Mouse (Mus musculus) ZHBTc4 (cell line): ENCODE measurements at regions not wholly inside any gene's neighbourhood (a gene's known extent, or its start where the extent isn't known, plus 50 kb on each side); places are given as distances from the start of the nearest gene placed in this dataset.
"Not testable (repeated sequence)": the region's sequence is repeated elsewhere in the genome, so short reads cannot be mapped to it uniquely, and the experiment has no call there.

ENCODE experiments used
- DNase-seq: peaks from one replicate; pipeline ENCODE4 v3.0.0-alpha.2; 2011; ENCODE audit warnings: low read depth, low spot score

DNA sequence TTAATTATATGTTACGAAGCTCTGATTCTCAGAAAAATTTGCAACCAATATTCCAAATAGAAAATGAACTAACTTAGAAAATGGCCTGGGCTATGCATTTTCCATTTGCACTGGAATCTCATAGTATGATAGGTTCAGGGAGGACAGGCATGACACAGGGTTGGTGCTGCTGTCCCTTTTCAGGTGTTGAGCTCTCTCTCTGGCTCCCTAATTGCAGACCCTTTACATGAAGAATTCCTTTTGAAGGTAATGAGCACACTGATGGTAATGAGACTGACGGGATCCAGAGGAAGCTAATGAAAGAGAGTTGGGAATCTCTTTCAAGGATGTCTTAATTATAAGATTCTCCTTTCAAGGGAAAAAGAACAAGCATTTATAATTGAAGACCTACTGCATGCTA lies 87.6 kb downstream of the Serpinb8 start:
- DNase-seq, result no peak

DNA sequence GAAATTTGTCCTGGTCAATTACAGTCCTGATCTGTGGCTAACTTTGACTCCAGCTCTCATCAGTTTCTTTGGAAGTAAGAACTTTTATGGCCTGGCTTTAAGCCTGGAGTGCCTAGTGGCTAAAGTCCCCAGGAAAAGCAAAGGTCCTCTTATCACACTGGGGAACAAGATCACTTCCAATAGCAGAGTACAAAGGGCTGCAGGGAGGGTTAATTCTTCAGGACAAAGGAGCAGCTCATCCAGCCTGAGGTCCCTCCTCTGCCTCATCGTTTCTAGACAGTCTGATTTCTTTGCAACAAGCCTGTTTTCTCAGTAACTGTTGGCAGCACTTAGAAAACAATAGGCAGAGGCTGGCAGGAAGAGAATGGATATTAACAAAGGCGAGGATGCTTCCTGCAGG lies 107.1 kb downstream of the Serpinb8 start:
- peak; percentile 25 for DNase-seq

DNA sequence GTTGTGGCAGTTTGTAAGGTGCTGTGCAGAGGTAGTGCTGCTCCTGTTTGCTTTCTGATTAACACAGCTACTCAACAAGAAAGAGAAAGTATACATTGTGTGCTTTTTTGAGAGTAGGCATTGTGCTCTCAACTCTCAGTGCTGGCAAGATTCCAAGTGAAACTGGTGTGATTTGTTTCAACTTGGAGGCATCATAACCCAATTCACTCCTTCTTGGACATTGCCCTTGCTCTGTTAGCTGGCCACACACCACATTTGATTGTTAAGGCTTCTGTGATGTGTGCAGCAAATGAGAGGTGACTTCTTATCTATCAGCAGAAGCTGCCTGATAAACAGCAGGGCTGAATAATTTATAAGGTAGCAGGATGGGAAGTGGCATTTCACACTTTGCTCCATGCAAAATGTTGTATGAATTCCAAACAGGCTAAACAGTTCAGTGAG lies 116.3 kb downstream of the Serpinb8 start:
- no peak for DNase-seq

DNA sequence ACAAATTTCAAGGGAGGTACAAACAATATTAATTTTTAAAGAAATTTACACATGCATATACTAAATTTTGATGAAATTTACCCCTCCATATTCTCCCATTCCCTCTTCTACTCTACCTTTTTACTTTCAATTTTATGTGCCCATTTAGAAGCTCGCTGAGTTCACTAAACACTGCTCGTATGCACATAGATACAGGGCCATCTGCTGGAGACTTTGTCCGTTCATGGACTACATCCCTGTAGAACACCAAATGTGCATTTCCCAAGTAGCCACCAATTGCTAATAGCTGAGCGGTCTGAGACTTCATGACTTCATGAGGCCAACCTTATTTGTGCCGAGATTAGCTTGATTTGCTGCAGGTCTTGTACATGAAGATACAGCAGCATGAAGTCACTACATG lies 118.8 kb downstream of the Serpinb8 start:
- DNase-seq, result no peak

DNA sequence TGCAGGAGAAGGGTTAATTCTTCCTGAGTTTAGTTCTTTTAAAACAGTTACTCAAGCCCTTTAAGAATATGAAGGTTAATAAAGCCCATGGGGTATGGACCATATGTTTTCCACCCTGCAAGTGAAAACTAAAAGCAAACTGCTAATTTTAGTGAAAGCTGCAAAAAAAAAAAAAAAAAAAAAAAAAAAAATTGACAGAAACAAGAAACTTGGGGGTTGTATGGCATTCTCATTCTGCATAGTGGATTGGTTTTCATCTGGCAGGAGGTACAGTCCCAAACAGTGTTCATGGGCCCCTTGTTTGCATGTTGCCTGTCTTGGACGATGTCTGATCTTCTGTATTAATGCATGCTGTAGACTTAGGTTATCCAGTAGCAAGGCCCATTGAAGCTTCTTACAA lies 125.1 kb downstream of the Serpinb8 start:
- DNase-seq, result no peak

DNA sequence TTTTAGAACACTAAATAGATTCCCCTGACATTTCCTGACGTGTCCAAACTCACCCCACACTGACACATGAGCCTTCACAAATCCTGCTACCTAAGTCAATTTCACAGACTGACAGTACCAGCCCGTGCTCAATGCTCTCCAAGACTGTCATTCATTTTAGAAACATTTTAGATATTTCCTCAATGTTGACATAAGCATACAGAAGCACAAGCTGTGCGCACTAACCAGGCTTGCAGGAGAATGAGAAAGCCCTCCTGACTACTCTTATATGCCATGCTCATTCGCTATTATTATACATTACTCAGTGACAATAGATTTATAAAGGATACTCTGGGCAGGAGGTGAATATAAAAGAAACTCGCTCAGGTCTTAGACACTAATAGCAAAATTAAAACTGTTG lies 129.5 kb downstream of the Serpinb8 start:
- no peak for DNase-seq

- DNase-seq, result no peak
These were observed 138.5 kb downstream of the Serpinb8 start for GRCm38 (mm10) chr1:107728113-107728839.

- DNase-seq, result no peak
These were observed 175.5 kb downstream of the Serpinb8 start for GRCm38 (mm10) chr1:107765307-107765706.

DNA sequence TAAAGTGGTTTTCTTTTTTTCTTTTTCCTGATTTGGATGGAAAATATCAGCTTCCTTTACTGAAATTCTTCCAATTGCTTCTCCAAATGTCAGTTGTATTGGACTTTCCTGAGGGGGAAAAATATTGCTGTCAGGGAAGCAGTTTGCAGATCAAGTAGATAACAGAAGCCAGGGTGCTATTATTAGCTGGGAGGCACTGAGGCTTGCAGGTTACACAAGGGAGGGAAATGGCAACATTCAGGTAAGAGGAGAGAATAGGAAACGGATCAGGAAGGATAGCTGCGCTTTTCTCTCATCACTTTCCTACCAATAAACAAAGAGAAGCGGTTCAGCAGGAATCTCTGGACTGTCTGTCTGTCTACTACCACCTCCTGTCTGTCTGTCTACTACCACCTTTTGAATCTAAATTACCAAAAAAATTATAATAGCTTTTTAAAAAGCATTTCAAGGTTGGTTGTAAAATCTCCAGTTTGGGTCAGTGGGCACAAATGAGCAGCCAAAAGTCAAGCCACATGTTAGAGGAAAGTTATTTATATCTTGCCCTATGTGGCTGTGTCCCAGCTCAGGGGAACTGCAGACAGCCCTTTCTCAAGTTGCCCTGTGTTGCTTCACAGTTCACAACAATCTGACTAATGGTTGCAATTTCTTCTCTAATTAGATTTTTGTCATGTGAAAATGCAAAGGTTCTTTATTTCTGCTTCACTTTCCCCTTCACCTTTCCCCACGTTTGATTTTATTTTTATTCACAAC lies 177.6 kb downstream of the Serpinb8 start:
- DNase-seq, result no peak

- no peak for DNase-seq
These were observed 183.2 kb downstream of the Serpinb8 start for GRCm38 (mm10) chr1:107772967-107773366.

DNA sequence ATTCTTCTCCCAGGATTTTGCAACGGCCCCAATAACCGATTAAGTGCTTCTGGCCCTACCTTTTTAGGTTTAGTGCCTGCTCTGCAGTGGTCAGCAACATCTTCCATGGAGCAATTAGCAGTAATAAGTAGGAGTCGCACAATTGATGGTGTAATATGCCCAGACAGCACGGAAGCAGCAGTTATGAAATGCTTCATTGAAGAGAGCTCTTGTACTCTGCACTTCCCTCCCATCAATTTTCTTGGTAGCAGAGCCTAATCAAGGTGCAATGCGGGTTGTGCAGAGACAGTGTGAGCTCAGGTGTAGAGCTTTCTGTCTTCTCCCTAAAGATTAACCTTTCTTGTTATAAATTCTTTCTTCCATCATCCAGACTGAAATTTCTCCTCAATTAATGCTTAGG lies 193.3 kb downstream of the Serpinb8 start:
- DNase-seq, result no peak

GRCm38 (mm10) chr1:107805823-107806222 lies 216.0 kb downstream of the Serpinb8 start:
- DNase-seq, result no peak

DNA sequence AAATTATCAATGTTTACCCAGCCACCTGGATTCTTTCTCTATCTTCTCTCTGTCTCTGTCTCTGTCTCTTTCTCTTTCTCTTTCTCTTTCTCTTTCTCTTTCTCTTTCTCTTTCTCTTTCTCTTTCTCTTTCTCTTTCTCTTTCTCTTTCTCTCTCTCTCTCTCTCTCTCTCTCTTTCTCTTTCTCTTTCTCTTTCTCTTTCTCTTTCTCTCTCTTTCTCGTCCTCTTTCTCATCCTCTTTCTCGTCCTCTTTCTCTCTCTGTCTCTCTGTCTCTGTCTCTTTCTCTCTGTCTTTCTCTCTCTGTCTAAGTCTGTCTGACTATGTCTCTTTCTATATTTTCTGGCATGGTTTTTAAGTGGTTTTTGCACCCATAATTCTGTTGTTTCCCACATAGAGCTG lies 217.6 kb downstream of the Serpinb8 start:
- not testable (repeated sequence) for DNase-seq

DNA sequence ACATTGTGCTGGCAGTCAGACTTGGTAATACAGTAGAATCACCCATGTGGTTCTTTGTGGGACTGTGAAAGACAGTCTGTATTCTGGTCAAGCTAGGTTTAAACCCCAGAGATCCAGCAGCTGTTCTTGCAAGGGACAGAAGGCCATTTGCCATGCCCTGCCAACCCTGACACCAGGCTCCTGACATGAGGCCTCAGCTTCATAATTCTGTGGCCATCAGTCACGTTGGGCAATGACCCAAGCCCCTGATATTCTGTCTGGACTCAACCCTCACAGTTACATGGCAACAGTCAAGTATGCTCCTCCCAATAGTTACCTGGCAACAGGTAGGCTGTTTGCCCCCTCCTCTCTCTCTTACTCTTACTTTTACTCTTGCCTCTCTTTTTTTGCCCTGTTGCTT lies 221.3 kb downstream of the Serpinb8 start:
- no peak for DNase-seq

DNA sequence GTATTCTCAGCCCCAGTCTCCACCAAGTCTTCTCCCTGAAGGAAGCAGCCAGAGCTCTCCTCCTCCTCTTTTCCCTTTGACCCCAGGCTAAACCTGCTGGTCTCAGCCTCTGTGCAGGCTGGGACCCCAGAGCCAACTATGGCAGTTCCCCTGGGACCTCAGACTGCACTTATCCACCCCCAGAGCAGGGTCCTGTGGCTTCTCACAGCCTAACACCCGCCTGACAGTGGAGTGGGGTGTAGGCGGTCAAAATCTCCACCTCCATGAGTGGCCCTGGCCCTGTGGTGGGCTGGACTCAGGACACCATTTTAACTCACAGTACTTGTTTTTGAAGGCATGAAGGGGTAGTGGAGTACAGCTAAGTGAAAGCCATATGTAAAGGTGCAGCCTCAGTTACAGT lies 222.1 kb downstream of the Serpinb8 start:
- no peak for DNase-seq

DNA sequence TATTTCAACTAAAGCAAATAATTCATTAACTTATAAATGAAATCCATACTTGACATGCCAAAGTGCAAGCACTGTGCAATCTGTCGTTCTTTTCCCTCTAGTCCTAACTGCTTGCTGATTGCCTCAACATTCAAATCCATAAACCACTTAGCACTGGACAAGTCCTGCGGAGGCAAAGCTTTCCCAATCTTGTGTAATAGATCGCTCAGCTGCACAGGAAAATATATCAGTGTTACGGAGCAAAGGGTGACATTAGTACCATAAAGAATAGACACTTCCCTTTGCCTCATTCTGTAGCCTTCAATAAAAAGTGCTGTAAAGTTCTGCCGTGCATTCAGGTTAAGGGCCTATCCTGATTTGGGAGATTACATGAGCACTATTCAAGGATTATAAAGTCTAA lies 248.1 kb downstream of the Serpinb8 start:
- DNase-seq, result no peak

DNA sequence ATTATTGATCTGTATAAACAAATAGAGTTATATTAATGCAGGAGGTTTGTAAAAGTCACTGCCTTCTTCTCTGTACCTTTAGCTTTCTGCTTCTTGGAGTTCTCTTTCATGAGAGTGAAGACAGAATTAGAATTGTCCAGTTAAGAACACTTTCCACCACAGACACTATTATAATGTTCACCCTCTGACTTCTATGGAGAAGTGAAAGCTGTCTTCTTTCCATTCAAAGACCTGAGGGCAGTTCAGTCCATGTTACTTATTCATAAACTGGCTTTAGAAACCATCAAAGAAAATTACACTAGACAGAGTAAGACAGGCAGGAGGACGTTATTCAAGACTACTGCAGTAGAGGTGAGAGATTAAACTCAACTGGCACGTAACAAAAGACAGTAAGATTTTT lies 262.6 kb downstream of the Serpinb8 start:
- no peak for DNase-seq

- no peak for DNase-seq
These were observed 263.2 kb downstream of the Serpinb8 start for GRCm38 (mm10) chr1:107853001-107853400.

GRCm38 (mm10) chr1:107897743-107898437 lies 308.1 kb downstream of the Serpinb8 start:
- no peak for DNase-seq

DNA sequence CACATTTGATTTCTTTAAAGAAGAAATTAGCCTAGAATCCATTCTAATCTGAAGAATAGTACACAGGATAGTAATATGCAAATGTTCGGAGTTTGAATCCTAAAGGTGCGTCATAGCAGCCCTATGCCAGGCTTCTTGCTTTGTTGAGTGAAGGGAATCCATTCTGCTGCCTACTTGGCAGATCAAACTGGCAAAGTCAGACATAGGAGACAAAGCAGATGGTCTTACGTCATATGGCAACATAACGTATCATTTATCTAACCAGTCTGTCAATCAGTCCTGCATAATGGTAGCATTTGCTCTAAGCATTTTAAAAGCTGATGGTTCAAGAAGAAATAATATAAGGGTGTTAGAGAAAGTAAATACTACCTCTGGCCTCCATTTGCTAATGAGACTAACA lies 309.5 kb downstream of the Serpinb8 start:
- DNase-seq, result no peak

DNA sequence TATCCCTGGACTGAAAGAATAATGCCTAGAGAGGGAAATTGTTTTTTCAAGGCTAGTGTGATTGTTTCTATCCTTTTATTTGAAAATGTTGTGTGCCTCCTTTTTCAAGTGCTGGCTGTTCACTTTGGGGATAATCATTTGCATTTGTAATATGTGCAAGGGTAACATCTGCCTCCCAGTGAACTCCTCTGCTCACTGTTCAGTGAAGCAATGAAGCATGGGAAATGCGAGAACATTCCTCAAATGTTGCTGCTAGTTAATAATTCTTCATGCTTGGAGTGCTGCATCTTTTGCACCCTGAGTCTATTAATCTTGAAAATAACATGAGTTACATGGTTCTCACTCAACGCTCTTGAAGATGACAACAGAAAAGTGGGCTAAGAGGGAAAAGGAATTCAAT lies 310.6 kb downstream of the Serpinb8 start:
- DNase-seq, result no peak

DNA sequence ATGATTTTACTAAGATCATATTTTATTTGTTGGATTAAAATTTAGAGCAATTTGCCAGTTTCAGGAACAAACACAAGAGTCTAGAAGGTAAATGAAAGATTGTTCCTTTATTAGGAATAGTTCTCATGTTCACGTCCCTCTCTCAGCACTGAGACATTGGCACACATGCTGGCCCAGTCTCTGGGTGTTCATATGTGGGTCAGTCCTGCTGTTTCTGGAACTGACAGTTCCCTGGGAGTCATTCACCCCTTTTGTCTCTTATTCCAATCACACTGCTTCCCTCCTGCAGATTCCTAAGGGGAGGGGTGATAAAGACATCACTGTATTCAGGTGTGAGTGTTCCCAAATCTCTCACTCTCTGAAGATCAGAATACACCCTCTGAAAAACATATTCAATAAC lies 311.1 kb downstream of the Serpinb8 start:
- no peak for DNase-seq
